Mouse (Mus musculus) kidney, postnatal 10 days (tissue): ENCODE data around the gene Plcxd1.
"Not testable (repeated sequence)": the region's sequence is repeated elsewhere in the genome, so short reads cannot be mapped to it uniquely, and the experiment has no call there.

Source experiments
- DNase-seq: peaks from one replicate; pipeline ENCODE4 v3.0.0; 2021; ENCODE audit warnings: mixed read lengths

Plcxd1 gene

DNA sequence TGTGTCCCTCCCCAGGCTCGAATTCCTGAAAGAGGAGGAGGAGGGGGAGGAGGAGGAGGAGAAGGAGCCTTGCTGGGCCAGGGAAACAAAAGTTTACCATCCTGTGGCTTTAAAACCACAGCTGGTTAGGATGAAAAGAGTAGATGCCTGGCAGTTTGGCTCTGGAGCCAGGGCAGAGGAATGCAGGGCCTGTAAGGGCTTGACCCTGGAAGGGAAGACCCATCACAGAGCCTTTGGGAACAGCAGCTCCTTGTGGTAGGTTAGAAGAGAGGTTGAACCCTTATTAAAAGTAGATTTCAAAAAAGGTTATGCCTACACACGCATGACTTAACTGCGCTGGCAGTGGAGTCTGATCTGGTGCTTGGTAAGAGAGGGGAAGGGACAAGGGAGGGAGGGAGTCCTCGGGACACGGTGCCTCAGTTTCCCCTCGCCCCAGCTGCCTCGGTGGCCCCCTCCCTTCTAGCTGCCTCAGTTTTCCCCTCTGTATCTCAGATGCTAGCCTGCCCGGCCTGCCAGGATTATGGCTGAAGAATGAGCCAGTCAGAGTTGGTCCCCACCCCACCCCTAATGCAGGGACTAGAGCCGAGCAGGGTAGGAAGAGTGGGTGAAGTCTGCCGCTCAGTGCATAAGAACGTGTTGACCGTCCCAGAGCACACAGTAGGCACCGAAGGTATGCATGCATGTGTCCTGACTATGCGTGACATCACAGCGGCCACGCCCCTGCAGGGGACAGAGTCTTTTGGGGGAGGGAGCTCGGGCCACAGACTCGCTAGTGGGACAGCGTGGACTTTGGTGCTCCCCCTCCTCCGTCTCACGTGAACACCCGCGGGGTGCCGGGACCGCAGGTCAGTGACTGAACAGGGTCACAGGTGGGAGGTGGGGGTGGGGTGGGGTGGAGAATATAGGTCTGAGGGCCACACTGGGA lies at the start of gene Plcxd1:
Gene Plcxd1 (plus strand): TSS at position 314 of the 925 bp plus-strand sequence.
- DNase-seq = peak; percentile 52

DNA sequence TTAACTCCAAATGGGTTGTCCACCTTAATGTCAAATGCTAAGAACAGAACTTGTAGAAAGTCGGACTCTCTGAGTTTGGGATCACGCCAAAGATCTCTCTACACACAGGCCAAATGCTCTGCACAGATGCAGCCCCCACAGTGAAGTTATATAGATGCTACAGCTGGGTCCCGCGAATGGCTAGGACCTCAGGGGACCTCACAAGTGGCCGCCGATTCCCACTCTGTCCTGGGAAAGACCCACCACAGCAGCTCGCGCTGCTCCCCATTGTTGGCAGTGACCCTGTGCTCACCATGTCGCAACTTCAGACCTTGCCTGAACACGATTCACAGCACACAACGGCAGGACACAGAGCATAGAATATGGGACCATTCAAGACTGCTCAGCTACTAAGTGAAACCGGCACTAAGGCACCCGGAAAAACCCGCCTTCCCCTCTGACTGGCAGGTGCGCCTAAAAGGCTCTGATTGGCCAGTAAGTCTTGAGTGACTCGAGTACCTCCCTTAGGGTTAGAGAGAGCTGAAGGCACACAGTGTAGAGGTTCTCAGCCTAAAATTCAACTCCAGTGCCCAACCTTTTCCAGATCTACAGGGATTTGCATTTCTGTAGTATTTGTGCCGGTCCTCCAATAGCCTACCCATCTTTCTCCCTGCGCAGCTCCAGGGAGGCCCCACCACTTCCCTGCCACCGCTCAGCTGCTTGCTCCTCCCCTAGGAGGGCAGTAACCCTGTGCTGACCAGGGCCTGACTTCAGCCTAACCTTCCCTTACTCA lies 41.9 kb upstream of the Plcxd1 start:
- peak; percentile 90 for DNase-seq

DNA sequence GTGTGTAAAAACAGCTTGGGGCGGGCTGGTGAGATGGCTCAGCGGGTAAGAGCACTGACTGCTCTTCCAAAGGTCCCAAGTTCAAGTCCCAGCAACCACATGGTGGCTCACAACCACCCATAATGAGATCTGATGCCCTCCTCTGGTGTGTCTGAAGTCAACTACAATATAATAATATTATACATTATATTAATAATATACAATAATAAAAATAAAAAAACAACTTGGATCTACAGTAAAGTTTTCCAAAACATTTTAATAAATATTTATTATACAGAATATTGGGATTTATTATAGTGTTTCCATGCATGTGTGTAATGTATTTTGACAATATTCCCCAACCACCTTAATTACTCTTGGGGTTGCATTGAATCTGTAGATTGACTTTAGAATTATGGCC lies 27.4 kb upstream of the Plcxd1 start, which contains the start of gene Gm17655:
Gene Gm17655 (minus strand): TSS at position 101 of the 400 bp plus-strand sequence.
- not testable (repeated sequence) for DNase-seq

DNA sequence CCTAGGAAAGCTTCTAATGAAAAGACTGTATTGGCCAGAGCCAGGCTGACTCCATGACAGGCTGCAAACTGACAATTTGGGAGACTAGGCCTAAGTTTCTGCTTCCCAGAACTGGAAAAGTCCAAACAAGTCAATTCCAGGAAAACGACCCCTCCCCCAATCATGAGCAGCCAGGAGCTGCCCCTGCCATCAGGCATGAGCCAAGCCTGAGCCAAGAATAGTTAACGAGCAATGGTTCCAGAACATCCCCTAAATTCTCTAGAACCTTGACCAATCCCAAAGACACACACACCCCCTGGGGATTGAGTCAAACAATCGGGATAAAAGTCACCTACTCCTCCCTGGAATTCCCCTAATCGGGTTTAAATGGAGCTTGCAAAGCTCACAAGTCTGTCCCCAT lies 16.8 kb upstream of the Plcxd1 start:
- DNase-seq = no peak

DNA sequence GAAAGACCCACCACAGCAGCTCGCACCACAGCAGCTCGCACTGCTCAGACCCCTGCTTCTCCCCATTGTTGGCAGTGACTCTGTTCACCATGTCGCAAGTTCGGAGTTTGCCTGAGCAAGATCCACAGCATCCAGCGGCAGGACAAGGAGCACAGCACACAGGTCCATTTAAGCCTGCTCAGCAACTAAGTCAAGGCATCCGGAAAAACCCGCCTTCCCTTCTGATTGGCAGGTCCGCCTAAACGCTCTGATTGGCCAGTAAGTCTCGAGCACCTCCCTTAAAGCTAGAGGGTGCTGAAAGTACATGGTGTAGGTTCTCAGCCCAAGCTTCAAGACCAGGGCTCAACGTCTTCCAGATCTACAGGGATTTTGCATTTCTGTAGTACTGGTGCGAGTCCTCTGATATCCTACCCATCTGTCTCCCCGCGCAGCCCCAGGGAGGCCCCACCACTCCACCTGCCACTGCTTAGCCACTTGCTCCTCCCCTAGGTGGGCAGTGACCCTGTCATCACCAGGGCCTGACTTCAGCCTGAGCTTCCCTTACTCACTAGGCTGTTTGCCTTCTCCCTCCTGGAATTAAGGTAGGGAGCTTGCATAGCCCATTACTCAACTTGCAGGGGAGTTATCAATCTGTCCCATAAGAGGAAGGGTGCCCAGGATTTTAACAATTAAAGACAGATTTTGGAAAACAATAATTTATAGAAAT lies 13.5 kb upstream of the Plcxd1 start:
- DNase-seq = no peak

DNA sequence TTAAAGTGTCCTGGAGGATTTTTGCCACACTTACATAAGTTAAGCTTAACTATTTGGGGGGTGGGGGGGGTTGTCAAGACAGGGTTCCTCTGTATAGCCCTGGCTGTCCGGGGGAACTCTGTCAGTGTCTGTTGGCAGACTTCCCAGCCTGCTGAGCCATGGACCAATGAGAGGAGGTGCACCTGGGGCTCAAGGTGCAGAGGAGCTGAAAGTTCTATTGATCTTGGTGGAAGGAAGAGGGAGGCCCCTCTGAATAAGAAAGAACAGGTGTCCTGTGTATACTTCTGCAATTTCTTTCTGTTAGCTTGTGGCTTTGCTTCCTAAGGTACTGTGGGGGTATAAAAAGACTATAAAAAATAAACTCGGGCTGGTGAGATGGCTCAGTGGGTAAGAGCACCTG lies 8.2 kb upstream of the Plcxd1 start:
- DNase-seq = no peak

DNA sequence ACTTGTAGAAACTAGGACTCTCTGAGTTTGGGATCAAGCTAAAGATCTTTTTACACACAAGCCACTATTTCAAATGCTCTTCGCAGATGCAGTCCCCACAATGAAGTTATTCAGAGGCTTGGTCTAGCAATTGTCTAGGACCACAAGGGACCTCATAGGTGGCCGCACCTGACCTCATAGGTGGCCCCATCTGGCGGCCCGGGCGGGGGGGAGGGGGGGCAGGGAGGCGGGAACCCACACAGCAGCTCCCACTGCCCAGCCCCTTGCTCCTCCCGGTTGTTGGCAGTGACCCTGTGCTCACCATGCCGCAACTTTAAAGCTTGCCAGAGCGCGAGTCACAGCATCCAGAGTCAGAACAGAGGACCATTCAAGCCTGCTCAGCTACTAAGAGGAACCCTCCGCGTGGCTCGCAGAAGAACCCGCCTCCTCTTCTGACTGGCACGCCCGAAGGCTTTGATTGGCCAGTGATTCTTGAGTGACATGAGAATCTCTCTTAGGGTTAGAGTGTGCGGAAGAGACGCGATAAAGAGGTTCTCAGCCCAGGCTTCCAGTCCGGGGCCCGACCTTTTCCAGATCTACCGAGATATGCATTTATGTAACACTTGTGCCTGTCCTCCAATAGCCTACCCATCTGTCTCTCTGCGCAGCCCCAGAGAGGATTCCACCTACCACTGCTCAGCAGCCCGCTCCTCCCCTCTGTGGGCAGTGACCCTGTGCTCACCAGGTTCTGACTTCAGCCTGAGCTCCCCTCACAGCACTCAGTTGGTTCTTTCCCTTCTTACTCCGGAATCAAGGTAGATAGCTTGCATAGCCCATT lies 5.5 kb upstream of the Plcxd1 start, which contains the start of gene Gm35315:
Gene Gm35315 (minus strand): TSS at position 391 of the 817 bp plus-strand sequence.
- peak; percentile 89 for DNase-seq

DNA sequence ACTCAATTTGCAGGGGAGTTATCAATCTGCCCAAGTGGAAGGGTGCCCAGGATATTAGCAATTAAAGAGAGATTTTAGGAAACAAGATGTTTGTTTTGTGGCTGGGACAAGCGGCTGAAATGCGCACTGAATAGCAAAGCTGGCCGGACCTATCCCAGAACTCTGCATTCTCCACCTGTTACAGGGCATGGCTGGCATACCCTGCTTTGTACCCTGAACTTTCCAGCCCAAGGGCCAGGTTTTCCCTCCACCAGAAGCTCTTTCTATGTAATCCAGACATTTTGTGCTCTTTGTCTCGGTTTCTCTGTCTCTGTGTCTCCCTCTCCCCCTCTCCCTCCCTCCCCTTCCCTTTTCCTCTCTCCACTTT lies 4.9 kb upstream of the Plcxd1 start:
- no peak for DNase-seq

DNA sequence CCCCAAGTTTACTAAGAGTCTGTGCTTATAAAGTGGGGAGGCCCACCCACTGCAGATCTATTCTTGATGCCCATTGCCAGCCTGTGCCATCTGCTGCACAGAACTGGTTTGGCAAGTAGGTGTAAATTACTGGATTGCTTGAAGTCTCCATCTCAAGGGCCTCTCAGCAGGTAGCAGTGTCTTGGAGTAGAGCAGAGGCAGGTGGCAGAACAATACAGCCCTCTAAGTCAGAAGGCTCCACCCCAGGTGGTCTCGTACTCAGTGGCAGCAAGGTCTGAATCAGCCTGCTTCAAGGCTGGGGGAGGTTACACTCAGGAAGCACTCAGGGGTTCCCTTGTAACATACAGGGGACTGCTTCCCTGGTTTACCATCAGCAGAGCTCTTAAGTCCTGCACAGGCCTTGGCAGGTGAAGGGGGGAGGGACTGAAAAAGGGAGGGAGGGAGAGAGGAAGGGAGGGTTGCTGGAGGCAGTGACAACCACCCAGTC lies 735 bp upstream of the Plcxd1 start:
- DNase-seq = no peak

DNA sequence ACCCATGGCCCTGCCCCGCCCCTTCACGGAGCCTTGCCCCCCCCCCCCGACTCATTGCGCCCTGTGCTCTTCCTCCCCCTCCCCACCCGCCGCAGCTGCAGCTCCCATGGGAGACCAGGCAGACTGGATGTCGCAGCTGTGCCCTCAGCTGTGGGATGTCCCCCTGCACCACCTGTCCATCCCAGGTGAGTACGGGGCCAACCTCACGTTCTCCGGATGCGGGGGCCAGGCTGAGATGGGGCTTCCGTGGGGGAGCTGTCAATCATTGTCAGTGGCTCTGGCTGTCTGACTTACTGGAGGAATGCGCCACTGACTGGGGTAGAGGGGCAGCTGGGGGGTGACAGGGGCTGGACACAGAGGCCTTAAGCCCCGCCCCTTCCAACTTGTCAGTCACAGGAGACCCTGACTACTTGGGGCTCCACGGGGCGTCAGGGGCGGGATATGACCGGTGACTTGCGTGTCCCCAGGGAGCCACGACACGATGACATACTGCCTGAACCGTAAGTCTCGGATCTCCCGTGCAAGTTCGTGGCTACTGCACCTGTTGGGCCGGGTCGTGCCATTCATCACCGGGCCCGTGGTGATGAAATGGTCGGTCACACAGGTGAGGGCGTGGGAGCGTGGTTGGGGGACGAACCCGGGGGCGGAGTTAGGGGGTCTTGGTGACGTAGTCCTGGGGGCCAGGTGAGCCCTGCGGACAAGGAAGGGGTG lies 1.3 kb downstream of the Plcxd1 start:
- peak; percentile 51 for DNase-seq

DNA sequence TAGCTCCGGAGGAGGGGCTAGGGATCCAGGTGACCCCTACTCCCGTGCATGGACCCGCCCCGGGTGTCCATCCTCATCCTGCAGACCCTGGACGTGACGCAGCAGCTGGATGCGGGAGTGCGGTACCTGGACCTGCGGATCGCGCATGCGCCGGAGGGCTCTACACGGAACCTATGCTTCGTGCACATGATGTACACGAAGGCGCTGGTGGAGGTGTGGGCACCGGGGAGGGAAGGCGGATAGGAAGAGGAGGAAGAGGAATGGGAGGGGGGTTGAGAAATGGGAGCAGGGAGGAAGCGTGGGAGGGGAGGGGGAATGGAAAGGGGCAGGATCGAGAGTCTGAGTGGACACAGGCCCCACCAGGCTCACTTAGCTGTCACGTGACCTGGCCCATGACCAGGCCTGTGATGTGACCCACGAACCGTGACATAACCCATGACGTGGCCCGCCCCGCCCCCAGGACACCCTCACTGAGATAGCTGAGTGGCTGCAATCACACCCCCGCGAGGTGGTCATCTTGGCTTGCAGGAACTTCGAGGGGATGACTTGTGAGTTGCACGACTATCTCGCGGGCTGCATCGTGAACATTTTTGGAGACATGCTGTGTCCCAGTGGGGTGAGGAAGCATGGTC lies 2.1 kb downstream of the Plcxd1 start:
- peak; percentile 75 for DNase-seq

DNA sequence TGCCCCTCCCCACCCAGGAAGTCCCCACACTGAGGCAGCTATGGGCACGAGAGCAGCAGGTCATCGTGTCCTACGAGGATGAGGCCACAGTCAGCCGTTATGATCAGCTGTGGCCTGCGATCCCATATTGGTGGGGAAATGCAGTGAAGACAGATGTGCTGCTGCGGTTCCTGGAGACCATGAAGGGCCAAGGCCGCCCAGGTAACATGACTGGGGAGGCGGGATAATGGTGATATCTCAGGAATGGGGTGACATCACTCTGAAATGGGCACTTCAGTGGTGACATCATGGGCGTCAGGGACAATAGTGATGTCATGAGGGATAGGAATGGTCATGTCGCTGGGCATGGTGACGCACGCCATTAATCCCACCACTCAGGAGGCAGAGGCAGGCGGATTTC lies 2.7 kb downstream of the Plcxd1 start:
- DNase-seq = no peak

DNA sequence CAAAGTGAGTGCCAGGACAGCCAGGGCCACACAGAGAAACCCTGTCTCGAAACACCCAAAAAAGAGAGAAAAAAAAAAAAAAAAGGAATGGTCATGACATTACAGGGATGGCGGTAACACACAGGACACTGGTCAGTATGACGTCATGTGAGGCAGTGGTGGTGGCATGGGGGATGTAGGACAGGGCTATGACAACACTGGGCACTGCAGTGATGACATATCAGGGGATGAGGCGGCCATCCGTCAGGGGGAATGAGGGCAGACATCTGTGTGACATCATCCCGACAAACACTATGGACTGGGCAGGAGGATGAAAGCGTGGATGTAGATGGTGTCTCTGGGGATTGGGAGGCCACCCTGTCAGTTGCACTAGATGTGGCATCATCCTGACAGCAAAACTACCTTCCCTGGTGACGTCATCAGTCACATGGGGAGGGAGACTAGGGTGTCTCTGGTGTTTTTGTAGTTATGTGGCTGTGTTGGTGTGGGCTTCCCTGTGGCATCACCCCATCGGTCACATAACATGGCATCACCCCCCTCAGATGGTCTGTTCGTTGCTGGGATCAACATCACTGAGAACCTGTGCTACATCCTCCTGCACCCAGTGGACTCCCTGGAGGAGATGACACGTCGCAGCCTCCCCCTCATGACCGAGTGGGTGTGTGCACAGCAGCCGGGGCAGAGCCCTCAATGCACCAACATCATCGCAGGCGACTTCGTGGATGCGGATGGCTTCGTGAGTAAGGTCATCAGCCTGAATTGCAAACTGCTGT lies 3.3 kb downstream of the Plcxd1 start:
- no peak for DNase-seq

DNA sequence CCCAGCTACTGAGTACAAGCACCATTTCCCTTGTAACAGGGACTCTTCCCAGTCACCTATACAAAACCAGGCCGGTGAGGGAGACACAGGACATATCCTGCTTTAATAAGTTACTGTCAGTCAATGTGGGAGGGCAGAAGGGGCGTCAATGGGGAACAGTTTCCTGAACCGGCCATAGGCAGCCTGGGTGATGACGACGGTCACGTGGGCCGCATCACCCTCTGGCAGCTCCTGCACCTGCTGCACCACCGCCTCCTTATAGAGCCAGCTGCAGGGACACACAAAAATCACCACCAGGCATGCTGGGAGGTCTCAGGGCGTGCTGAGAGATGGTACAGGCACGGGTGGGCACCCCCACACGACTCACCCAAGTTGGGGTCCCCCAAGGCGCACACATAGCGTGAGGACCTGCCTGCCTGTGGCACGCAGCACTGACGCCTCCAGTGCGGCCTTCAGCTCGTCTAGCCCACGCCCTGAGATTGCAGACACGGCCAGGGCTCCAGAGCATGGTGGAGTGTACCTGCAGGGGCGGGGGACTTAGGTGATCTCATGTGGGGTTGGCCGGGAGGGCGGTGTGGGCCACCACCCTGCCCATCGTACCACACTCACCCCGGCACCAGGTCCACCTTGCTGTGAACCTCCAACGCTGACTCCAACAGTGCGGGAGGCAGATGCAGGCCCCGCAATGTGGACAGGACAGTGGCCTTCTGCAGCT lies 4.3 kb downstream of the Plcxd1 start:
- DNase-seq = no peak

DNA sequence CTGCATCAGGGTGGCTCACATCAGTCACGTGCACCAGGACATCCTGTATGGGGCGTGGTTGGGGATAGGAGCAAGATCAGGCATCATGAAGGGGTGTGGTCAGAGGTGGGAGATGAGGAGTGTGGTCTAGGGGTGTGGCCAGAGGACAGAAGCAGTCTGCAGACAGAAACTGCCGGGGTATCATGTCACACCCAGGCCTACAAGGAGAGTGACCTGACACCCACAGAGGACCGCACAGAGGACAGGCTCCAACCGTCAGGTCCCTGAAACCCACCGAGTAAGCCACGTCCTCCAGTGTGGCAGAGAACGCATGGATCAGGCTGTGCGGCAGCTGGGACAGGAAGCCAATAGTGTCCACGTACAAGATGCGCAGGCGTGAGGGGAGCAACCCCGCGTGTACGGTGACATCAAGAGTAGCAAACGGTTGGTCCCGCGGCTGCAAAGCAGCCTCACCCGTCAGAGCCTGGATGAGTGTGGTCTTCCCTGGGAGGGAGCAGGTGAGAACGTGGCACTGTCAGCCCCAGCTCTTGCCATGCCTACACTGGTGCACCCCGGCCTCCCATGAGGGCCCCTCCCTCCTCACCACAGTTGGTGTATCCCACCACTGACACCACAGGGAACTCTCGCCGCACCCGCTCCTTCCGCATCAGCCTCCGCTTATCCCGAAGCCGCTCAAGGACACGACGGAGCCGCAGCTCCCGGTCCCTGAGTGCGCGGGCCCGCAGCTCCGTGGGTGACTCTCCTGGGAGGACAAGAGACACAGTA lies 5.0 kb downstream of the Plcxd1 start:
- DNase-seq = peak; percentile 21

DNA sequence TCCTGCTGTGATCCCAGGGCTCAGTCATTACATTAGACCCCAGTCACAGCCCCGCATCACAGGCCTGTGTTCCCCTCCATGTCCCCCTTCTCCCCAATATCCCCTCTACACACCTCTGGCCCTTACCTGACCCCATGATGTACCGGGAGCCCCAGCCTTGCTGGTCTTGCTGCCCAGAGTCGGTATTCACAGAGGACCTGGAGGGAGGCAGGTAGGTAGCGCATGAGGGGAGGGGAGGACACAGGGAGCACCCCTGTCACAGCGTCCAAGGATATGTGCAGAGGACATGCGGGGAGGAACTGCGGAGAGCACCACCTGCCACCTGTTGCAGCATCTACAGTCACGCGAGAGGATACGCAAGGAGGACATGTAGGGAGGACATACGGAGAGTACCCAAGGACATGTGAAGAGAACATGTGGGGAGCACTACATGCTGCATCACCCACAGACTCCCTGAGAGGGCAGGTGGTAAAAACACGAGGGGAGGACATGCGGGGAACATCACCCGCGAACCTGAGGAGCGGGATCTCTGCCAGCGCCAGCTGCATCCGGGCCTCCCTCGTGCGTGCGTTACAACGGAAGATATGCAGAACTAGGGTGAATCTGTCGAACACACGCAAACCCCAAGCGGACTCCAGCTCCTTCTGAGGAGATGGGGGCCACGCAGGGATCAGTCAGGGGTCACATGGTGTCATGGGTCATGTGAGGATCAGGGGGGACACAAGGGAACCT lies 6.5 kb downstream of the Plcxd1 start:
- DNase-seq = no peak

DNA sequence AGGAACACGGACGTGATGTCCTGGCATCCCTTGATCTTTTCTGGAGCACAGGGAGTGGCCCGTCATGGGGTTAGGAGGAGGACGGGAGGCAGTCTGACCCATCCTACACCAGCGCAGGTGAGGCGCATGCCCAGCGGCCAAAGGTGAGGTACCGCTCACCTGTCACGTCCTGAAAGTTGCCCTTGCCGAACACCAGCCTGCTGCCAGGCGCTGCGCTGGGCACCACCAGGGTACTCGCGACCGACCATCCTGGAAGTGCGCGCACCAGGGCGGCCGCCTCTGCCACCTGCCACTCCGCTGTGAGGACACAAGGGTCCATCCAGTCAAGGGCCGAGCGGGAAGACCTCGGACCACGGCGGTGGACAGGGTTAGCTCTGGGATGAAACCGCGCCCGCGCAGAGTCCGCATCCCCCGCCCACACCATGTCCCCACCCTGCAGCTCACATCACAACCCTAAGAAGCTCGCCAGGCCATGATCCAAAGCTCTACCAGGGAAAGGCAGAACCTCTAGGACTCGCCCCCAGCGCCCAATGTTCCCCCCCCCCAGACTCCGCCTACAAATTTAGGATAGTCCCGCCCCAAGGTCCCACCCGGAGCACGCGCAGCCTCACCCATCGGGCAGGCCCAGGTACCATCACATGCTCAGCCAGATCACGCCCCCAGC lies 7.3 kb downstream of the Plcxd1 start:
- DNase-seq = no peak
